Mouse (Mus musculus): ENCODE measurements around the gene Ndufb7. TPM values are rescaled to one million over a fixed set of nuclear protein-coding genes. Genes with fewer than 3 reads are reported as not detected.

Gene Ndufb7
- polyA plus RNA-seq (2021; fragmentation: Nextera tagmentation) = 527 and 627 TPM in 2 replicates
- long read RNA-seq, experiment 1, full-length matches to known transcripts = 222 of 223 reads
- long read RNA-seq, experiment 1, partial matches to known transcripts = 0 of 223 reads
- long read RNA-seq, experiment 1, other reads (novel, unspliced or antisense) = 1 of 223 reads
- long read RNA-seq, experiment 2, transcript Ndufb7-201 (3 exons, 623 nt) = major isoform, 14 of 15 reads
- long read RNA-seq, experiment 2, partial matches to known transcripts = 1 of 15 reads
- long read RNA-seq, experiment 2, other reads (novel, unspliced or antisense) = 0 of 15 reads

GRCm38 (mm10) chr8:83566469-83567395, at the start of gene Ndufb7:
Ndufb7 (plus strand) TSS chr8:83566671.

GRCm38 (mm10) chr8:83535736-83536135, 30.7 kb upstream of the Ndufb7 start, which contains the start of gene Olfr370:
Olfr370 (plus strand) TSS chr8:83535780.

GRCm38 (mm10) chr8:83607661-83608397, 41.4 kb downstream of the Ndufb7 start, which contains the start of the genes Tecr and Dnajb1:
Tecr (minus strand) TSS chr8:83607971.
Dnajb1 (plus strand) TSS chr8:83608193.

Other genes starting within 250 kb of the Ndufb7 start
- 2.7 and 3.7 TPM in 2 replicates for gene Elmod2, start 234.2 kb upstream of the Ndufb7 start, polyA plus RNA-seq (2021; fragmentation: Nextera tagmentation)
- gene Mgat4d, start 218.2 kb upstream of the Ndufb7 start, polyA plus RNA-seq (2021; fragmentation: Nextera tagmentation) = not detected in 2 replicates
- gene Clgn, start 176.8 kb upstream of the Ndufb7 start, polyA plus RNA-seq (2021; fragmentation: Nextera tagmentation) = 2.0 and 2.4 TPM in 2 replicates
- gene Scoc, start 108.3 kb upstream of the Ndufb7 start, polyA plus RNA-seq (2021; fragmentation: Nextera tagmentation) = 429 and 455 TPM in 2 replicates
- not detected in 2 replicates for gene Olfr370, start 30.9 kb upstream of the Ndufb7 start, polyA plus RNA-seq (2021; fragmentation: Nextera tagmentation)
- 1,403 and 1,488 TPM in 2 replicates for gene Tecr, start 41.3 kb downstream of the Ndufb7 start, polyA plus RNA-seq (2021; fragmentation: Nextera tagmentation)
- gene Dnajb1, start 41.5 kb downstream of the Ndufb7 start, polyA plus RNA-seq (2021; fragmentation: Nextera tagmentation) = 35.0 and 40.0 TPM in 2 replicates
- gene Gipc1, start 86.0 kb downstream of the Ndufb7 start, polyA plus RNA-seq (2021; fragmentation: Nextera tagmentation) = 91.1 and 100 TPM in 2 replicates
- gene Ptger1, start 100.0 kb downstream of the Ndufb7 start, polyA plus RNA-seq (2021; fragmentation: Nextera tagmentation) = 0.21 and 0.26 TPM in 2 replicates
- 3.0 and 4.8 TPM in 2 replicates for gene Pkn1, start 132.5 kb downstream of the Ndufb7 start, polyA plus RNA-seq (2021; fragmentation: Nextera tagmentation)
- gene Ddx39, start 148.5 kb downstream of the Ndufb7 start, polyA plus RNA-seq (2021; fragmentation: Nextera tagmentation) = 20.6 TPM in 2 replicates
- gene Adgre5, start 174.7 kb downstream of the Ndufb7 start, polyA plus RNA-seq (2021; fragmentation: Nextera tagmentation) = 3.6 and 4.5 TPM in 2 replicates